Mouse (Mus musculus): ENCODE data around the gene Gm49388.
"Not testable (repeated sequence)": the region's sequence is repeated elsewhere in the genome, so short reads cannot be mapped to it uniquely, and the experiment has no call there.

Gm49388 gene

DNA sequence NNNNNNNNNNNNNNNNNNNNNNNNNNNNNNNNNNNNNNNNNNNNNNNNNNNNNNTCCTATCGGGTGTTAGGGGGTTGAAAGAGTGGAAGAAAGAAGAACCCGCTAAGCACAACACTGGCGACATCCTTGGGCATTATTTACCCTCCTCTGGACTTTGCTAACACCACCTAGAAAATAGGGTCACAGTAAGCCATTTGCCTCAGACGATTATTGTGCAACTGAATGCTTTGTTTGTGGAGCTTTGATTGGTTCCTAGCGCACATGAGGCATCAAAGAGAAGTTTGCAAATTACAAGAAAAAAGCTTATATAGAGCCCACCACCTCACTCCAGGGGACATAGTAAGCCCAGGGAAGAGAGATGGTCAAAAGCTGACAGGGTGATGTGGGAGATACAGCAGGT is 23.4 kb downstream of the Gm49388 start:
- DNase-seq, result no peak

DNA sequence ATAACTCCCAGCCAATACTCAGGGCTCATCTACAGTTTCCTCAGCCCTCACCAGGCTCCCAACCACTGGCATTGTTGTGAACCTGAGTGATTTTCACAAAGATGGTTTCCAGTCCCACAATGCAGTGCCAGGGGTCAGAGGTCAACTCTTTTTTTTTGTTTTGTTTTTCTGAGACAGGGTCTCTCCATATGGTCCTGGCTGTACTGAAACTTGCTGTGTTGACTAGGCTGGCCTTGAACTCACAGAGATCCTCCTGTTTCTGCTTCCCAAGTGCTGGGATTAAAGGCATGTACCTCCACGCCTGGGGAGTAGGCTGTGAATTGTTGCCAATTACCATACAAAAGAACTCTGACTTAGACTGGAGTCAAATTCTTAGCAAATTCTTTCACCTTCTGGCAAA is 24.4 kb downstream of the Gm49388 start:
- no peak for DNase-seq

DNA sequence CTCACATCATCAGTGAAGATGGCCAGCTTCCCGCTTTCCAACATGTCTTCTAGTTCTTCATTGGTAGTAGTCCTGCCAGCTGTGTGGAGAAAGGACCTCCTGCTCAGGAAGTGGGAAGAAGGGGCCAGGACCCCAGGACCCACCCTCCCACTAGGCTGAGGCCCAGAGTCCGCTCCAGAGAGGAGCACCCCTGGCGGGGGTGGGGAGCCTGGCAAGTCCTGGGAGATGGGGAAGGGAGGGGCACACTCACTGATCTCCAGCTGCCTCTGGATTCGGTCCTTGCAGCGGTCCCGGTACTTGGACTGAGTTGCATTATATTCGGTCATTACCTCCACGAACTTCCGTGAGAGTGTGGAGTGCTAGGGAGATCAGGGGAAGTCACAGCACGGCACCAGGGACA is 25.2 kb downstream of the Gm49388 start:
- no peak for DNase-seq

DNA sequence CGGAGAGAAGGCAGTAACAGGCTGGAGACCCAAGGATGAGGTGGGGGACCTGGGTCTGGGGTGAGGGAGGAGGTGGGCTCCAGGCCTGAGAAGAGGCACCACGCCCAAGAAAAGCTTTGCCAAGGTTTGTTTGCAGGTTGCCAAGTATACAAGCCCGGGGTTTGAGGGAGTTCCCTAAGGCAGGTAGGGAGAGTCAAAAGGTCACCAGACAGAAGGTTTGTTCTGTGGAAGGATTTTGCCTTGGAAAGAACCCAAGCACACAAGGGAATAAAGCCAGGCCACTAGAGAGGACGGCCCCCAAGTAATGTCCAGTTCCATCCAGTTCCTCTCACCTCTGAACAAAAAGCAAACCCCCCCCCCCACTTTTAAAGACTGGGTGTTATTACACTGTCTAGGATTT is 25.8 kb downstream of the Gm49388 start:
- DNase-seq, result no peak

DNA sequence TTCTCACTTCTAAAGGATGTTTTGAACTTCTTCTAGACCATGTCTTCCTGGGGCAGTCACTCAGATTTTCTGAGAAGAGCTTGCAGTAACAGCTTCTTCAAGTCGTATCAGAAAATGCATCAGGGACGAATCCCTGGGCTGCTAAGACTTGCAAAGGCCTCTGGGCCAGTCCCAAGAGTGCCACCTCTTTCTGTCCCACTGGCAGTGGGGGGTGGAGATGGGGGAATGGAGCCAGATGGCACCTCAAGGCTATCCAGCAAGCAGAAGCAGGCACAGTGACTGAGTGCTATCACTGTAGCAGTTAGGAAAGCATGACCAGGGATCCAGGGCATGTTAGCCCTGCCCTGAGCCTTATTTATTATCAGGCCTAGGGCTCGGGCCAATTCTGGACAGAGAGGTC is 26.9 kb downstream of the Gm49388 start:
- no peak for DNase-seq

DNA sequence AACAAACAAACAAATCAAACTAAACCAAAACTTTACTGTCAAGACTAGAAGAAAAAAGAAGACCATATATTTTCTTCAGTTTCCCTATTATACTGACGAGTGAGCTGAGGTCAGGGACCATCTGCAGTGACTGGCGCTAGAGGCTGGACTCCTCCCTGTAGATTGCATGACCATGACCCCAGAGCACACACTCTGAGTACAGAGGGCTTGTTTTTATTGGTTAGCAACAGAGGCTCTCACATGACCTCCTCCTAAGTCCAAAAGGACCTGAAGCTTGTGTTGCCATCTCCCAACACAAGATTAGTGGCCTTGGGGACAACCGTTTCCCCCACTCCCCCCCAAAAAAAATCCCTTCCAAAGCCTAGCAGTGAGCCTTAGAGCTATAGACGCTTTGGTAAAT is 28.4 kb downstream of the Gm49388 start:
- no peak for DNase-seq

DNA sequence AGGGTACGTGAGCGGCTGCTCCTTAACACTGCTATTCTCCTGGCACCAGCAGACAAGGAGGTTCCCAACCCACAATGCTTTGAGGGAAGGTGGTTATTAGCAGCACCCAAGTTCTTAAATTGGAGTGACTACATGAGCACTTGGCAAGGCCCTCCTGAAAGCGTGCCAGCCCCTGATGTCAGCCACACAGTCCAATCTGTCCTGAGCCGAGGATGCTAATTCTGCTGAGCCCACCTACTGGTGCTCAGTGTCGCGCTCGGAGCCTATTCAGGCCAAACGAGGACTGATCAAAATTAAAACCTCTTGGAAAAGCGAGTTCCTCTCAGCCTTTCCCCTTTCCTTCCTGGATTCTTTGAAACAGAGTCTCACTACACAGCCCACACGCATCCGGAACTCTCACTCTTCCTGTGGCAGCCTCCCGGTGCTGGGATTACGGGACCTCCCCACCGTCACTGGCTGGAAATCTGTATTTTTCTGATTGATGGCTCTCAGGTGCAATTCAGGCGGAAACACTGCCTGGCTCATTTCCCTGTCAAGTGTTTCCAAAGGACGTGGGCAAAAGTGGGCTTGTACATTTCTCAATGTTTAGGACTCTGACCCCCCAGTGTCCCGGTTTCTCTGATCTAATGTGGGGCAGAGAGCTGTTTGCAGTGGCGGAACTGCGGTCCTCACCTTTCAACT is 29.0 kb downstream of the Gm49388 start:
- DNase-seq, result peak; percentile 95 to 96

DNA sequence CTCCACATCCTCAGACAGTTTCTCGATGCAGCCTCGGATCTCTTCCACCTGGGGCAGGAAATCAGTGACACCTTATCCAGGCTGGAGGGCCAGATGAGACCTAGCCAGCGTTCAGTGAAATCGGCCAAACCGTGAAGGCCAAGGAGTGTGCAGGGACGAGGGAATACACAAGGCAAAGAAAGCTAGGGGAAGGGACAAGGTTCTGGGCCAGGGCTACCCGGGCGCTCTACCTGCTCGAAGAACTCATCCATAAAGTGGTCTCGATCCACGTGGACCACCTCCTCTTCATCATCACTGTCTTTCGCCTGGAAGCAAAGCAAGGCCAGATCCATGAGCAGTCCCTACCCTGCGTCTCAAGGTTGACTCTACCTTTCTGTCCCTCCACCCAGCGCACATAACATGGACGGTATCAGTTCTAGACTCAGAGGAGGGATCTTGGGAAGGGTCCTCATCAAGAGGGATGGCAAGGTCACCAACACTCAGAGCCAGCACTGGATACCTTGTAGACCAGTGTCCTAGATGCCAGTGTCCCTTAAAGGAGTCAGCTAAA is 29.8 kb downstream of the Gm49388 start:
- DNase-seq, result no peak

DNA sequence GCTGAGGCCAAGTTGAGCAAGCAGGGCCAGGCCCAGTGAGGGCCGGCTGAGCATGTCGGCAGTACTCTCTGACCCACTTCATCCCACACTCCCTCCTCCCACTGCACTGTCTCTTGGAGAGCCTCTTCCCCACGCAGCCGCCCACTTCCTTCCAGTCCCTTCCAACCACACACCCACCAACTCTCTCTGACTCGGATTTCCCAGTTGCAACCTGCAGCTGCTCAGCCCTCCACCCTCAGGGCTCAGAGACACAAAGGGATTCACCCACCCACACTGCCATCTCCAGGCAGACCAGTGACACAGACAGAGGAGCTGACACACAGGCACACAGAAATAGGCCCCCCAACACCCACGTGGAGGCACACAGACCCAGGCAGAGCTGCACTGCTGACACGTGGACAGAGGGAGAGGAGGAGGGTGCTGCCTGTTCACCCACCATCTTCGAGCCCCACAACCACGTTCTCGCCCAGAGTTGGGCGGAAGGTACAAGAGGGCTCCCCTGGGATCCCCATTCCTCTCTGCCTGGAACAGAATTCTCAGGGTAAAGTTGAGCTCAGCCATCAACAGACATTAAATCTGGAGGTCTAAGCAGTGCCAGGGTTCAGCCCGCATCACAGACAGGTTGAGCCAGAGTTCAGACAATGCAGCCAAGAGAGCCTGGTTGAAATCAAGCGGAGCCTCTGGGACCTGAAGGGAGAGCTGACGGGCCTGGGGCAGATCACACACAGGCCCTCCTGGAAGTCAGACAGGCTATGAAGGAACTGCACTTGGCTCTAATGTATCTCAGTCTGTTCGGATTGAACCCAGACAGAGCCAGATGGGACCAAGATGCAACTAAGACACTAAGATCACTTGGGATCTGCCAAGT is 30.8 kb downstream of the Gm49388 start:
- peak; percentile 70 to 75 for DNase-seq

DNA sequence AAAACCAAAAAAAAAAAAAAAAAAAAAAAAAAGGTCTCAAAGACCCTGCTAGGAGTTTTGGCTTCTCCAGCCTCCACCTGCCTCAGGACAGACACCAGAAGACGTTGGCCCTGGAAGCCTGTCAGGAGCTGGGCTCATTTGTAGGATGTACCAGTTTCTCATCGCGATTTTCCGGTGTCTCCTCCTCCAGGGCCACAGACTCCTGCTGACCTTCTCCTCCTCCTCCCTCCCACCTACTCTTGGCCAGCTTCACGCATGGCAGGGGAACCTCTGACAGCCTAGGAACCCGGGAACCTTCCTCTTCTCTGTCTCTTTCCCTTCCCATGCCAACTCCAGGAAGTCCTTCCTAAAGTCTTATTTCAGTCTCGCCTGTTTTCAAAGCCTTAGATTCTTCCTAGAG is 31.6 kb downstream of the Gm49388 start:
- DNase-seq, result no peak

DNA sequence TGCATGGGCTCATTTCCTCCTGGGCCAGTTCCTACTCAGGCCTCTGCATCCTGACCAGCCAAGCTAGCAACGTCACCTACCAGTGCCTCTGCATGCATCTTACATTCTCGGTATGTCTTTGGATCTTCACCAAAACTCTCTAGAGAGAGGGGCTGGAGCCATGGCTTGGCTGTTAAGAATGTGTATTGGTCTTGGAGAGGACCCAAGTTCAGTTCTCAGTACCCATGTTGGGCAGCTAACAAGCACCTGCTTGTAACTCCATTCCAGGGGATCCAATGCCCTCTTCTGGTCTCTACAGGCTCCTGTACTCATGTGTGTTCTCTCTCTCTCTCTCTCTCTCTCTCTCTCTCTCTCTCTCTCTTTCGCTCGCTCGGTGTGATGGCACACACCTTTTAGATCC is 32.4 kb downstream of the Gm49388 start:
- peak in 1 of 2 experiments; percentile 2 for DNase-seq

DNA sequence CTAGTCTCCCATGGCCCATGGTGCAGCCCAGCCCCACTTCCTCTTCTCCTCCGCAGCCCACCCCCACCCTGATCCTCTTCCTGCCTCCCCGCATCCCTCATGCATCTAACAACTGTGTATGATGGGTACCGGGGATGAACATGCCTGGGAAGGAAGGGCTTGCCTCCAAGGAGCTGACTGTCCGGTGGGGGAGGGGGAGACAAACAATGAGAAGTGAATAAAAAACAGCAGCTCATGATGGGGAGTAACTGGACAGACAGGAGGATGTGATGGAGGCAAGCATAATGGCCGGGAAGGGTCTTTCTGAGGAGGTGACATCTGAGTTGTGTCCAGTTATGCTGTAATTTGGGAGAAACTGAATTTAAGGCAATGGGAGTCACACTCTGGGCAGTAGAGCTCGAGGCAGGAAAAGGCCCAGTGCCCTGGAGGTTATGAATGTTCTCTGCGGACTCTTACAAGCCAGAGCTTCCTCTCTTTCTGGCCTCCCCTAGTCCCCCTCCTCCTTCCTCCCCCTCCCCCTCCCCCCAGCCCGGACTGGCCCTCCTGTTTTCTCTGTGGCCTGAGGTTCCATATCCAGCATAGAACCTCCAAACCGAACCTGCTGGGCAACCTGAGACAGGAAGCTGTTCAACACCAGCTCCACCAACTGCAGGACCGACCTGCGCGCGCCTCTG is 35.6 kb downstream of the Gm49388 start:
- DNase-seq, result no peak

DNA sequence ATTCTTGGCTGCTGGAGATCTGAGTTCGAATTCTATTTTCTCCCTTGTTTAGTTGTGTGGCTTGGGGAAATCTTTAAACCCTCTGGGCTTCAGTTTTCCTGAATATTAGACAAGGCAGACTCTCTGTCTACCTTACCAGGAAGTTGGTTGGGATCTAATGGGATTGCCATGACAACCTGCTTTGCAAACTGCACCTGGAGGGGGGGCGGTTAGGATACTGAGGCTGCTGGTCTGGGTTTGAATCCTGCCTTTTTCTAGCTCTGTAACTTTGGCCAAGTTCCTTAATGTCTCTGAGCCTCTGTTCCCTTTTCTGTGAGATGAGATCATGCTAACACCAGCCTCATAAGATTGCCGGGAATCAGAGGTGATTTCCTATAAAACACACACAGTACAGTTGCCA is 37.1 kb downstream of the Gm49388 start:
- DNase-seq, result no peak

DNA sequence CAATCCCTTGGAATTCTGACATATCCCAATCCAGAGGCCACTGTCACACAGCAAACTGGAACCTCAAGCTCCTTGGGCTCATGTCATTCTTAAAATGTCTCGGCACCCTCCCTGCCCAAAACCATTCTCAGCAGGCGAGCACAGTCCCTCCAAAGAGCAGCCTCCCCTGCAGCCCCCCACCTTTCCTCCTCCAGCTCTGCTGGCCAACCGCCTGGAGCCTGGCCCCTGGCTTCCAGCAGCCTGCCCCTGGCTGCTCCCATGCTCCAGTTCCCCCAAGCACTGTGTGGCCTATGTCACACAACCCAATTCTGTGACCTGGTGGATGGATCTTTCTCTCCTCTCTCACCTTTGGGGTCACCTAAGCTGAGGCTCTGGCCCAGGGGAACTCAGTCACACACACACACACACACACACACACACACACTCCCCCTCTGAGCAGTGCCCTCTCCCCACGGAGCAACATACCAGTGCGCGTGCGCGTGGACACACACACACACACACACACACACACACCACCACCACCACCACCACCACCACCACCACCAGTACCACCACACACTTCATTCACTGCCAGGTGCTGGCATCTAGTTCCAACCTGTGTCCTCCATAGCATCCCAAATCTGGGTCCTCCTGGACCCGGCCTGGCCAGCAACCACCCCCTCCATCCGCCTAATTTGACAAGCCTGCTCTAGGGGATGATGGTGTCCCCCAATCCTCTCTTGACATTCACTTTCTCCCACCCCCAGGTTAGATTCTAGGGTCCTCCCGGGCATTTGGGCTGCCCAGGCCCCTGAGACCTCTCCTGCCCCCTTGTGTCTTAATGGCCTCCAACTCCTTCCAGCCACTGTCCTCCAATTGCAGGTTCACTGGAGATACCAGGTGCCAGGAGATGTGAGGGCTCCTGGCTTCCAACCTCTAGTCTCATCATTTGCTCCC is 38.1 kb downstream of the Gm49388 start:
- DNase-seq, result peak; percentile 64 to 74

DNA sequence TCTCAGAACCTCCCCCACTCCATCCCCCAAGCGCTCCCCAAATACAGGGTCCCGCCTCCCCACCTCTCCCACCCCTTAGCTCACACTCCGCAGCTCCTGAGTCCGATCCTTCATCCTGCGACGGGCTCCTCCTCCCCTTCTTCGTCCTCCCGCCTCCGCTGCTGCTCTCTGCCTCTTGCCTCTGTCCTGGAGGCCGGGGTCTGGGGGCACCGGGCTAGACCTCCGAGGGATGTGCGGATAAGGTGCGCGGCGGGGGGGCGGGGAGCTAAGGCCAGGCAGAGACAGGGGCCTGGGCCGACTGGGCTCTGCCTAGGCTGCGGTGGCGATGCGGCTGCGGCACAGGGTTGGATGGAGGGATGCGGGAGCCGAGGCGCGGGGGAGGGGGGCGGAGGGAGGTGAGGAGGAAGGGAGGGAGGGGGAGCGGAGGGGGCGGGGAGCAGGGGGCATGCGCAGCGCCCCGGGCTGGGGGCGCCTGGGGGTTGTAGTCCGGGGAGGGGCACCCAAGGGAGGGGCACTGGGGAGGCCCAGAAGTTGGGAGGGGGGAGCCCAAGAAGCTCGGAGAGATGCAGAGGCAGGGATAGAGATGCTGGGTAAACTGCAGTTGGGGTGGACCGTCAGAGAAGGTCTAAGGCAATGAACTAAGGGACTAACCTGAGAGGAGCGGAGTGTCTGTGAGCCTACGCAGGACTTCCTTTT is 38.9 kb downstream of the Gm49388 start, which contains the start of the genes Stx4a and Stx1b:
Gene Stx4a (plus strand): TSS at position 119 of the 696 bp plus-strand sequence.
Gene Stx1b (minus strand): TSS at position 374 of the 696 bp plus-strand sequence.
- peak; percentile 96 for DNase-seq

DNA sequence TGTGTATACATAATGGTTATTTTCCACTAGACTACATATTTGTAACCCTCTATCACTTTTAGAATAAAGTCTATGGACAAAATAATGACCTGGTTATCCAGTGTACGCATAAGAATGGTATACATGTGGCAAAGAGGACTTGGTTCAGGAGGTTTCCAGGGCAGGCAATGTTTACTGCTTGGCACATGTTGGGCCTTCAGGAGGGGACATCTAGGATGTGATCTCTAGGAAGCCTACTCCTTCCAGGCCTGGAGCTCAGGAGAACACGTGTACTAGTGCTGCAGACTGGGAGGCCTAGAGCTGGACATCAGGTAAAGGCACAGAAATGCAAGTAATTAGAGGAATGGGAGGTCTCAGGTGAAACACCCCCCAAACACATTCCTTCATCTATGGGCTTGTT is 50.1 kb downstream of the Gm49388 start:
- no peak for DNase-seq

DNA sequence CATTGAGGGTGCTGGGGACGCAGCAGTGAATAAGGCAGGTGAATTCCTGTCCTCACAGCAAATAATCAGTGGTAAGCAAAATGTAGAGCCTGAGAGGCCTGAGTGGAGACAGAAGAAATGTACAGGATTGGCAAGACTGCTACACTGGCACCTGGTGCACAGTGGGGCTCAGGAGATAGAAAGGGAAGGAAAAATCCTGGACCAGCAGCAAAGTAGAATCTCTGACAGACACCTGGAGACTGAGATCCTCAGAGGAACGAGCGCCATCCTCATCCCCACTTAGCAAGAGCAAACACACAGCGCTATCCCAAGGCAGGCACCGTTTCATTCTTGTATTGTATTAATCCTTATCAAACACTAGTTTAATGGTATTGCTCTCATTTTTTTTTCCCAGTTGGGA is 52.1 kb downstream of the Gm49388 start:
- DNase-seq, result peak; percentile 49 to 55

DNA sequence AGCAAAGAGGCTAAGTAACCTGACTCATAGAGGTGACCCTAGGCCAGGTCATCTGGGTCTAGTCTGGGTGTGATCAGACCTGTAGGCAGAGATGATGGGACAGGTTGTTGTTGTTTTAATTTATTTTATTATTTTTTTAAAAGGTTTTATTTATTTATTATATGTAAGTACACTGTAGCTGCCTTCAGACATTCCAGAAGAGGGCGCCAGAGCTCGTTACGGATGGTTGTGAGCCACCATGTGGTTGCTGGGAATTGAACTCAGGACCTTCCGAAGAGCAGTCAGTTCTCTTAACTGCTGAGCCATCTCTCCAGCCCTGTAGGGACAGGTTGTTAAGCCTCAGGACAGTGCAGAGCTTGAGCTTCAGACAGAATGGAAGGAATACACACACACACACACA is 52.5 kb downstream of the Gm49388 start:
- peak in 1 of 2 experiments; percentile 53 for DNase-seq

DNA sequence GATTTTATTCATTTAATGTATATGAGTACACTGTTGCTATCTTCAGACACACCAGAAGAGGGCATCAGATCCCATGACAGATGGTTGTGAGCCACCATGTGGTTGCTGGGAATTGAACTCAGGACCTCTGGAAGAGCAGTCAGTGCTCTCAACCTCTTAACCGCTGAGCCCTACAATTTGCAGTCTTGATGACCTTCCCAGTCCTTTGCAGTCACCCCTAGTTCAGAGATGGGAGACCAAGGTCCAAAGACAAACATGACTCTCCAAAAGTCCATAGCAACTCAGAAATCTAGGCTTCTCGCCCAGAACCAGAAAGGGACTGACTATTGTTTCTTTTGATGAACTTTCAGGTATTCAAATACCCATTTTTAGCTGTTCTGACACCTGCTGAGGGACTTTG is 54.6 kb downstream of the Gm49388 start:
- not testable (repeated sequence) for DNase-seq

DNA sequence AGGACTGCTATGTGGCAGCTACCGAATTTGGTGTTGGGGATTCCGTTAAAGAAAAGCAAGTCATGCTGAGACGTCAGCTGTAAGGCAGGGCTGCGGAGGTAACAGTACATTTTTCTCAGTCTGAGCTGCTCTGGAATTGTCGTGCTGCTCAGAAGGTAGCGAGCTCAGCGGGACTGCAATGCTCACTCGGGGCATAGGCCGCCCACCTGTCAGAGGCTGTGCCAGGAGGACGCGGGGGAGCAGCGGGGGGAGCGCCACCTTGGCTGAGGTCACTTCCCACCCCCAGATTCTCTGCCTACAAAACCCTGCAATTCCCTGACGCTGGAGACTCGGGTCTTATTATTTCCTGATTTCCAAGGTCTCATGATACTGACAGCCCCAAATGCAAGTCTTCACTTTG is 55.5 kb downstream of the Gm49388 start:
- peak; percentile 83 for DNase-seq

DNA sequence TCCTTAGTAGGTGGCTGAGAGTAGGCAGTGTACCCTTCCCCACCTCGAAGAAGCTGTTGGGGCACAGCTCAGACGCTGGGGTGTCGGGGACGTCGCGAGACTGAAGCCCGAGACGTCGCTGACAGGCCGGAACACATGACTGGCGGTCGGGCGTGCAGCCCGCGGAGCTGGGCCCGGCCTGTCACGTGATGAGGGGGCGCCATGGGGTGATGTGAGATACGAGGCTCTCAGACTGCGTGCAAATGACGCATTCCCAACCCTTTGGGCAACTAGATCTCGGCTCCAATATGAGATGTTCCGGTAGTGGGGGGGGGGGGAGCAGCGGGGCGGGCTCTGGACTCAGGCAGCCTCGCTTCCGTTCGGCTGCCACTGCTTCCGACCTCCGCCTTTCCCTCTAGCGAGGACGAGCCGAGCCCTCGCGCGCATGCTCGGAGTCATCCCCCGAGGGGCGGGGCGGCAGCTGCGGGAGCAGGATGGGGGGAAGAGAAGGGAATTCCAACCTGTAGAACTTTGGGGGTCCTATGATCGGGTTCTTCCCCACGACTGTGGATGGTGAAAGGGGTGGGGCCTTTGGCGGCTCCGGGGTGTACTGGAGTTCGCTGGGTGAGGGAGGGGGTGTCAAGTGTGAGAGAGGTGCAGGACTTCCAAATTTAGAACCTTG is 56.1 kb downstream of the Gm49388 start:
- peak; percentile 98 for DNase-seq

All from cerebellum, postnatal 10 days (tissue).